Mouse (Mus musculus) small intestine, adult 2 months (tissue): ENCODE results near the gene Gm43191. TPM values are rescaled to one million over a fixed set of nuclear protein-coding genes. Genes with fewer than 3 reads are reported as not detected.

Source experiments
- H3K27ac ChIP-seq: fragments of 200-500 bp; 2 replicates; pipeline ENCODE4 v1.5.1; 2012; ENCODE audit warnings: low read depth, low read length, control low read depth, inconsistent platforms; ENCODE audit not compliant: insufficient read depth
- H3K27me3 ChIP-seq: fragments of 200-500 bp; 2 replicates; pipeline ENCODE4 v1.6.1; 2012; ENCODE audit warnings: mild to moderate bottlenecking, moderate library complexity, low read length, inconsistent platforms; ENCODE audit not compliant: control insufficient read depth, insufficient read depth
- H3K36me3 ChIP-seq: fragments of 200-500 bp; 2 replicates; pipeline ENCODE4 v1.6.1; 2012; ENCODE audit warnings: mild to moderate bottlenecking, low read length, control low read depth, inconsistent platforms; ENCODE audit not compliant: control insufficient read depth, insufficient read depth
- H3K4me1 ChIP-seq: fragments of 200-500 bp; 2 replicates; pipeline ENCODE4 v1.6.1; 2012; ENCODE audit warnings: low read length, inconsistent platforms, mixed read lengths; ENCODE audit not compliant: control insufficient read depth, insufficient read depth, insufficient read length
- H3K4me3 ChIP-seq: fragments of 200-500 bp; 2 replicates; pipeline ENCODE4 v1.5.1; 2012; ENCODE audit warnings: low read depth, mild to moderate bottlenecking, control low read depth, inconsistent platforms, low read length, moderate library complexity
- CTCF ChIP-seq: fragments of 200-500 bp; IDR thresholded peaks from 2 replicates; pipeline ENCODE4 v1.5.1; 2012; ENCODE audit warnings: low read depth, mild to moderate bottlenecking, control low read depth, inconsistent platforms, low read length, moderate library complexity, mixed read lengths; ENCODE audit not compliant: insufficient replicate concordance, insufficient read length; ENCODE audit errors: extremely low read depth
- POLR2A ChIP-seq: fragments of 200-500 bp; IDR thresholded peaks from 2 replicates; pipeline ENCODE4 v1.6.1; 2012; ENCODE audit warnings: low read depth, mild to moderate bottlenecking, control low read depth, inconsistent platforms, low read length, moderate library complexity
- WGBS: fragments of 180-500 bp; shearing (Covaris S2); methylation state at CpG from one replicate; pipeline ENCODE4 v1.1.7; 2018; 5-methylcytosine and 5-hydroxymethylcytosine counted together
- polyA plus RNA-seq: library from polyadenylated mRNA; depleted of rRNA; stranded (reverse); fragments of >200 nt; gene quantifications from 2 replicates; pipeline ENCODE4 v1.2.3, GENCODE M21; 2012; rRNA removed

The Gm43191 gene
- polyA plus RNA-seq, 1 experiment: not detected

DNA sequence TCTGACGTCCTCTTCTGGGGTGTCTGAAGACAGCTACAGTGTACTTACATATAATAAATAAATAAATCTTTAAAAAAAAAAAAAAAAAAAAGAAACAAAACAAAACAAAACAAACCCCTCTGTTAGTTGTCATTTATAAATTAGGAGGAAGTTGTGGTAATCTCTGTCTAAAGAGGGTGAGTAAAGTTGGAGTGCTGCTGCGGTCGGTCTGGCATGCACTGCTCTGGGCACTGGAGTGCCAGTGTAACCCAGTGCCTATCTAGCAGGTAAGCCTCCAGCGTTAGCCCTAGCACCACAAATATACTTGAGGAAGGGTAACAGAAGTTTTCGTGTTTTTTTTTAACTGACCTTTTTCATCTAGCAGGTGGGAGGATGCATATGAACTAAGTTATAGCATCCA lies 80.1 kb downstream of the Gm43191 start:
- Histone ChIP-seq H3K27me3 (no peaks in the 10 kb centered on the region), H3K4me3 (no peak overlapping the region), H3K36me3 (peaks cover 5% of the 10 kb centered on the region; the same call in 1 of the 2 replicates), H3K4me1 (peaks cover 2% of the 10 kb centered on the region; the same call in 1 of the 2 replicates), H3K27ac (no peak overlapping the region)
- WGBS: 81% methylated on average over 5 of the region's 5 CpGs
- no peak for TF ChIP-seq CTCF
- no peak for TF ChIP-seq POLR2A

DNA sequence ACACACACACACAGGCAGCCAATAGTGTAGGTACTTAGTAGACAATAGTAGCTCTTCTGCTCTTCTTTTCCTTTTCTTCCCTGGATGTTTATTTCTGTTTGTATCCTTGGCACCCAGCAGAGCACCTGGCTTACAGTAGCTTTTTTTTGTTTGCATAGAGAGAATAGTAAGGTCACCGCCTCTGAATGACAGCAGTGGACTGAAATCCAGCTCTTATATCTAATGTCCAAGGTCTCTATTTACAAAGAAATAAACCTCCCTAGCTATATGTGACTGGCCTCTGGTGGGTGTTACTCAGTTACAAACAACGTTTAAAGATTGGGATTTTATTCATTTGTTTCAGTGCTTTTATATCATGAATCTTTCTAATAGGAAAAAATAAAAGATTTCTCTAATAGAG lies 81.4 kb downstream of the Gm43191 start:
- Histone ChIP-seq H3K27ac (peak overlapping the region; percentile 11; the same call in 1 of the 2 replicates), H3K4me3 (no peak overlapping the region), H3K27me3 (no peaks in the 10 kb centered on the region), H3K36me3 (peaks cover 1% of the 10 kb centered on the region; the same call in 1 of the 2 replicates), H3K4me1 (peaks cover 2% of the 10 kb centered on the region; the same call in 1 of the 2 replicates)
- TF ChIP-seq POLR2A: no peak
- TF ChIP-seq CTCF: no peak
- 23% methylated on average over 2 of the region's 2 CpGs for WGBS

DNA sequence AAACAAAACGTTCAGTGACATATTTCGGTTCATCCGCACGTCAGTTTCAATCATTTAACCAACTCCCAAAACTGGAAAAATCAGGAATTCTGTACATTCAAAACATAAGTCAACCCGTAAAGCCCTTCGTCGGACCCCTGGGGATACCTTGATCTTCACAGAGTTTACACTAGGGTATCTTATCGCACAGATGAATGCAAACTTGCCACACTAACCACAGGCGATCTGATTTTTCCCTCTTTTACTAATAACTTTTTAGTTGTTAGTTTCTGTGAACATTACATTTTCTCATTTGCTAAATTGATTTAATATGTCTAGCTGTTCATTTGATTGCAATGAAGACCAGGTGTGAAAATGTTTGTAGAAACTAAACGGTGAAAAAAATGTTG lies 85.5 kb downstream of the Gm43191 start:
- WGBS: 2% methylated on average over 10 of the region's 10 CpGs
- no peaks in the 10 kb centered on the region for H3K27me3 ChIP-seq
- TF ChIP-seq CTCF: no peak
- TF ChIP-seq POLR2A: no peak
- H3K36me3 ChIP-seq: peaks cover 6% of the 10 kb centered on the region
- H3K4me1 ChIP-seq: peaks cover 2% of the 10 kb centered on the region; the same call in 1 of the 2 replicates
- peak overlapping the region; percentile 1; the same call in 1 of the 2 replicates for H3K27ac ChIP-seq
- H3K4me3 ChIP-seq: peak overlapping the region; percentile 87

GRCm38 (mm10) chr3:116594728-116595602 lies 86.1 kb downstream of the Gm43191 start, which contains the start of gene Sass6:
Gene Sass6 (plus strand): TSS chr3:116594982.
- no peak; the same call in 1 of the 2 replicates for TF ChIP-seq POLR2A
- TF ChIP-seq CTCF: no peak
- Histone ChIP-seq H3K36me3 (peaks cover 9% of the 10 kb centered on the region), H3K27me3 (no peaks in the 10 kb centered on the region), H3K4me1 (peaks cover 2% of the 10 kb centered on the region; the same call in 1 of the 2 replicates), H3K4me3 (peak within 1 kb of the TSS; percentile 87), H3K27ac (peak within 1 kb of the TSS; percentile 55)
- under 1% methylated on average over 65 of the region's 65 CpGs for WGBS

DNA sequence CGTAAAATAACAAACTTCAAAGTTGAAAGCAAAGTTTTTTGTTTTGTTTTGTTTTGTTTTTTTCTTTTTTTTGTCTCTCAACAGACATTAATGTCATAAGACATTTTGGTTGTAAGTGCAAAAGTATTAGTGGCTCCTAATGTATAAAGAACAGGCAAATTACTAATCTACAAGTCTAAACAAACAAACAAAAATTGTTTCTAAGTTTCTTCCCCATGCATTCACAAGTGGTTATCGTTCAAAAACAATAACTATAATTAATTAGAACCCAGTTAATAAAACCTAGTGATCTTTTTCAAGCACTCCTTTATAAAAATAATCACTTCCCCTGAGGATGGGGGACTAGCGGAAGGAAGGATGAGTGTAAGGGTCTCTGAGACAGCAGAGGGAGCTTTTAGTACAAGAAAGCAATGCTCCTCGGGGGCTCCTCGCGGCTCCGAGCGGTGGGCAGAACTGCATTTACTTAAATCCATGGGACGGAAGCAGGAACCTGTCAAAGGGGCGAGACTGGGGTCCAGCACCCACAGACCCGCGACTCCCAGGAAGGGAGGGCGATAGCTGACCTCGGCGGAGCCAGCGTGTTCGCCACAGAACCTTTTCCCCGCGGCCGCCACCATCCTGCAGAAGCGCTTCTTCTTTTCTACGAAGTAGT lies 86.9 kb downstream of the Gm43191 start:
- no peak for TF ChIP-seq POLR2A
- peak; percentile 25; the same call in 1 of the 2 replicates for TF ChIP-seq CTCF
- peaks cover 16% of the 10 kb centered on the region for H3K36me3 ChIP-seq
- no peaks in the 10 kb centered on the region for H3K27me3 ChIP-seq
- H3K4me3 ChIP-seq: peak overlapping the region; percentile 87
- H3K27ac ChIP-seq: peak overlapping the region; percentile 55
- under 1% methylated on average over 22 of the region's 22 CpGs for WGBS
- H3K4me1 ChIP-seq: peaks cover 2% of the 10 kb centered on the region; the same call in 1 of the 2 replicates

Other genes with a start within 250 kb of the Gm43191 start
- 20.1 and 29.6 TPM in 2 replicates for gene Rtca, start 173.1 kb downstream of the Gm43191 start, polyA plus RNA-seq
- gene Dbt, start 168.2 kb downstream of the Gm43191 start, polyA plus RNA-seq: 1.2 and 1.3 TPM in 2 replicates
- 0.10 and 0.18 TPM in 2 replicates for gene Lrrc39, start 118.3 kb downstream of the Gm43191 start, polyA plus RNA-seq
- 0.11 and 1.2 TPM in 2 replicates for gene Sass6, start 86.3 kb downstream of the Gm43191 start, polyA plus RNA-seq
- gene Trmt13, start 66.7 kb downstream of the Gm43191 start, polyA plus RNA-seq: 0.58 and 1.2 TPM in 2 replicates
- 4.0 and 6.7 TPM in 2 replicates for gene Mfsd14a, start 18.6 kb downstream of the Gm43191 start, polyA plus RNA-seq
- gene Slc35a3, start 31.6 kb upstream of the Gm43191 start, polyA plus RNA-seq: 18.3 and 22.3 TPM in 2 replicates
- gene Agl, start 126.9 kb upstream of the Gm43191 start, polyA plus RNA-seq: 1.6 and 1.9 TPM in 2 replicates
- gene Frrs1, start 178.2 kb upstream of the Gm43191 start, polyA plus RNA-seq: 19.5 and 23.1 TPM in 2 replicates